Mouse (Mus musculus): ENCODE measurements around the gene Bcl9.
A peak's percentile ranks its signal among the peaks of the same experiment; 100 is the strongest.

The Bcl9 gene

GRCm38 (mm10) chr3:97180527-97180926, 117.2 kb downstream of the Bcl9 start:
- no peak for DNase-seq (ENCODE audit: extremely low spot score, low spot score)

DNA sequence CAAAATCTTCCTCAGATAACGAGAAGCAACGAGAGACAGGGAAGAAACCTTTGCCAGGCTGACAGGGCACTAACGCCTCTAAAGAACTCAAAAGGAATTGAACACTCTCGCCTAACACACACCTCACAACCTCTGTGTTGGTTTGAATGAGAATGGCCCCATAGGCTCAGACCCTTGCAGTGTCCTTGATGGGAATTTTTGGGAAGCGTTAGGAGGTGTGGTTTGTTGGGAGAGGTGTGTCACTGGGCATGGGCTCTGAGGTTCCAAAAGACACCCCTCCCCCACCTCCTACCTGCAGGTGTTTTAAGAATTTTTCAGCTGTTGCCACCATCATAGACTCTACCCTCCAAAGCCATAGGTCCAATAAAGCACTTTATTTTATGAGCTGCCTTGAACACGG, 118.8 kb downstream of the Bcl9 start:
- DNase-seq (ENCODE audit: extremely low spot score, low spot score): no peak

GRCm38 (mm10) chr3:97172632-97173031, 125.1 kb downstream of the Bcl9 start:
- DNase-seq (ENCODE audit: extremely low spot score, low spot score): no peak

DNA sequence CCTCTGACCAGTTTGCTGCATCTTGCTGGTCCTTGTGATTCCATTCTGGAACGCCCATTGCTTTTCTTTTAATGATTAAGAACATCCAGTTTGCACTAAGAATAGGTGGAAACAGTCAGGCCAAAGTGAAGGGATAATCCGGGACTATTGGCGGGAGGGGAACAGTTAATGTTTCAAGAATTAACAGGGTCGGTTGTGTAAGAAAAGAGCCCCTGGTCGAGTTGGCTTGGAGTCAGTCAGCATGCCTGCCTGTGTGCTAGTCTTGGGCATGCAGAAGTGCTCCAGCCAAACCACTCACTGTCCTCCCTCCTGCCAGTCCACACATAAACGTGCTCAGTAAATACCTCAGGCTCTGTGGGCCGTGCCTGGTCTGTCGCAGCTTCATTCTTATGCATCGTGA, 125.5 kb downstream of the Bcl9 start:
- no peak for DNase-seq (ENCODE audit: extremely low spot score, low spot score)

DNA sequence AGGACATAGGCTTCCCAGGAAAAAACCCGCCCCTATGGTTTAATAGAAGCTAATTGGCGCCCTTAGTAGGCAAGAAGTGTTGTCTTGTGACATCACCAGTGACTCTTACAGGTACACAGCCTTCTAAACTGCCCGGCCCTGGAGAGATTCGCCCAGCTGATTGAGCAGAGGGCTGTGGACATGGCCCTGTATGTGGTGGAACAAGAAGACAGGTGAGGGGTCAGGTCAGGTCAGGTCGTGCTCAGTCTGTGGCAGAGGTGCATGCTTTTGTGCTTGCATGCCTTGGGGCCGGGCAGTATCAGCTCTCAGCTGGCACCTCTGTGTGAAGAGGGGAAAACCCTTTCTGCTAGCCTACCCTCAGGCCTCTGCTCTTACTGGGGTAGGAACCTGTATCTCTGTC, 126.2 kb downstream of the Bcl9 start:
- DNase-seq (ENCODE audit: extremely low spot score, low spot score): no peak

GRCm38 (mm10) chr3:97167126-97167525, 130.6 kb downstream of the Bcl9 start:
- no peak for DNase-seq (ENCODE audit: extremely low spot score, low spot score)

- DNase-seq (ENCODE audit: extremely low spot score, low spot score): no peak
These were observed 133.2 kb downstream of the Bcl9 start for GRCm38 (mm10) chr3:97164477-97164876.

DNA sequence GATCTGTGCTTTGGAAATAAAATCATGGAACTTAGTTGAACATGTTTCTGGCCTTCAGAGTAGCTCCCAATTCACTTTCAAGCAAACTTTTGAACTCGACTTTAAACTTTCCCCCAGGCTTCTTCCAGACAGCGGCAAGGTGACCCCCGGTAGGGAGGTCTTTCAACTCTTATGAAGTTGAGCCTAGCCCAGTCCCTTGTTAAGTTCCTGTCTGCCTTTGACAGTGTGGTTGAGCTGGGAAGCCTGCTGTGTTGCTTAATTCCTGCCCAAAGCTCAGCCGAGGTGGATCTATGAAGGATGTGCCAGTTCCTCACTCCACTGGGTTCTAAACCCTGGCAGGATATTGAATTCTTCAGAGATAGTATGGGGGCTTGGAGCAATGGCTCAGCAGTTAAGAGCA, 135.9 kb downstream of the Bcl9 start:
- no peak for DNase-seq (ENCODE audit: extremely low spot score, low spot score)

GRCm38 (mm10) chr3:97160908-97161307, 136.8 kb downstream of the Bcl9 start:
- no peak for DNase-seq (ENCODE audit: extremely low spot score, low spot score)

DNA sequence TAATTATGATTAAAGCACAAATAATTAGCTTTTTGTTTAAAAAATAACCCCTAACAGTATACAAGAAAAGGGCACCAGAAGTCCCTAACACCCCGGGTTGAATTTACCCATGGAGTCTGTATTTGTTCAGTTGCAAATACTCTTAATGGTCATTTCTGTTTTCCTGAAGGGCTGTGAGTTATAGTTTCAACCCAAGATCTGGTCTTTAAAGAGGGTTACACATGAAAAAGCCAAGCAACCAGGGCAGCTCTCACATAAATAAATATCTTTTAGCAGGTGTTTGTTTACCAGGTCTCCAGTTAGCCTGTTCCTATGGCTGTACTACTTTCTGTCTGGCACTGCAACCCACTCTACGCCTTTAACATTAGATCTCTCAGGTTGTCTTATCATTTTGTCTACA, 137.7 kb downstream of the Bcl9 start:
- no peak for DNase-seq (ENCODE audit: extremely low spot score, low spot score)

DNA sequence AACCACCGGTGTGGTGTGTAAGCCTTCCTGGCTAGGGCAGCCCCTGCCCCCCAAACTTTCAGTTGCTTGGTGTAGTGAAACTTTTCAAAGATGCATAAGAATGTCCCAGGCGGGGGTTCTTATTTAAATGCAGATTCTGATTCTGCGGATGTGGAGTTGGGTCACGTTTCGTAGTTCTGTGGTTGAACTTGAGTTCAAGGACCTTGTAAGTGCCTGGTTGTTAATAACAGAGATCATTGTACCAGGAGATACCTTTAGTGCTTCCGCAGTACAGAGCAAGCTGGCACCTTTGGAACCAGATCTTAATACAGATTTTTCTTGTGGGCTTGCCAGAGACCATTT, 138.2 kb downstream of the Bcl9 start:
- no peak for DNase-seq (ENCODE audit: extremely low spot score, low spot score)

GRCm38 (mm10) chr3:97158611-97159508, 138.9 kb downstream of the Bcl9 start, which contains the start of gene Acp6:
Acp6 (plus strand) TSS chr3:97158777.
- DNase-seq (ENCODE audit: extremely low spot score, low spot score): peak; percentile 91

DNA sequence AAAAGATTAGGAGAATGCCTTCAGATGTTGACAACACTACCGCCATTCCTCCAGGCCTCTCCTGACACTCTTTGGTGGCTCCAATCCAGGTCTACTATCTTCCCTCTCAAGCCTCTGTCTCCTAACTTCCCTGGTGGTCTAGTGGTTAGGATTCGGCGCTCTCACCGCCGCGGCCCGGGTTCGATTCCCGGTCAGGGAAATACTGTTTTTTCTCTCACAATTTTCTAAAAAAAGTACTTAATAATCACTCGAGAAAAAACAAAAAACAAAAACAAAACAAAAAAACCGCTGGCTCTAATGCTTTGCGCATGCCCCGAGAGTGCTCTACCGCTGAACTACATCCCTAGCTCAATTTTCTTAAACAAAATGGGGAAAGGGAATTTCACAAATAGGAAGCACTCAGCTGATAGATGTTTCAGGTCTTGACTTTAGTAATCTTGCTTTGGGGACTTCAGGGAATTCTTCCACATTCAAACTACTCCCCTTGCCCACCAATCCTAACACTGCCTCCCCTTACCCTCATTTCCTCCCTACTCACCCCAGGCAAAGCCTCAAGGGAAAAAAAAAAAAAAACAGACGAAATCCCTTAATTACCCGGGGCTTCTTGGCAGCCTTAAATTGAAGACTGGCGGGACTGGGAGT, 139.6 kb downstream of the Bcl9 start:
- peak; percentile 92 for DNase-seq (ENCODE audit: extremely low spot score, low spot score)

DNA sequence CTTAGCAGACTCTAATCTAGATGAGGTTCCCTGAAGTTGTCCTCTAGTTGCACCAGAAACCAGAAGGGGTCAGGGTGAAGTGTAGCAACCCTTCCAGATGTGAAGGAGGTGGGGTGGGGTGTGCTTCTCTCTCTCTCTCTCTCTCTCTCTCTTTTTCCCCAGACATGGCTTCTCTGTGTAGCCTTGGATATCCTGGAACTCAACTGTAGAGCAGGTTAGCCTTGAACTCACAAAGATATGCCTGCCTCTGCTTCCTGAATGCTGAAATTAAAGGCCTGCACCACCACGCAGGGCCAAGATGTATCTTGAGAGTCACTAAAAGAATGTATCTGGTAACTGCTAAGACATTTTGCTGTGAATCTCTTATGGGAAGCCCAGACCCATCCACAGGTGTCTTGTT, 140.4 kb downstream of the Bcl9 start:
- no peak for DNase-seq (ENCODE audit: extremely low spot score, low spot score)

GRCm38 (mm10) chr3:97156431-97156830, 141.3 kb downstream of the Bcl9 start:
- DNase-seq (ENCODE audit: extremely low spot score, low spot score): no peak

Measured in neural tube, embryonic 10.5 days (tissue).